Mouse (Mus musculus): ENCODE data around the gene Mkrn3. TPM values are rescaled to one million over a fixed set of nuclear protein-coding genes. Genes with fewer than 3 reads are reported as not detected.

The Mkrn3 gene
- polyA plus RNA-seq, 2 experiments from 2014 or later, result not detected

GRCm38 (mm10) chr7:62377313-62377712, 42.6 kb downstream of the Mkrn3 start:
- no peak for ATAC-seq

- no peak for ATAC-seq
Observed at GRCm38 (mm10) chr7:62376510-62377304, 43.2 kb downstream of the Mkrn3 start, which contains the start of gene Magel2. Gene Magel2, plus strand, starts transcription at chr7:62377010.

GRCm38 (mm10) chr7:62375658-62376057, 44.3 kb downstream of the Mkrn3 start:
- ATAC-seq, result no peak

Other genes starting within 250 kb of the Mkrn3 start
- gene Ndn, start 73.6 kb downstream of the Mkrn3 start, polyA plus RNA-seq (2017; shearing (Covaris generic)), result not detected
- gene Magel2, start 43.1 kb downstream of the Mkrn3 start, polyA plus RNA-seq (2017; shearing (Covaris generic)), result not detected
- not detected for gene Peg12, start 44.4 kb upstream of the Mkrn3 start, polyA plus RNA-seq (2017; shearing (Covaris generic))